Mouse (Mus musculus) 3T3-L1 (cell line): ENCODE measurements around the gene Haus5.

Source experiments
- DNase-seq: peaks from one replicate; pipeline ENCODE4 v3.0.0-alpha.2; 2015; ENCODE audit warnings: low read depth, low spot score

The Haus5 gene

DNA sequence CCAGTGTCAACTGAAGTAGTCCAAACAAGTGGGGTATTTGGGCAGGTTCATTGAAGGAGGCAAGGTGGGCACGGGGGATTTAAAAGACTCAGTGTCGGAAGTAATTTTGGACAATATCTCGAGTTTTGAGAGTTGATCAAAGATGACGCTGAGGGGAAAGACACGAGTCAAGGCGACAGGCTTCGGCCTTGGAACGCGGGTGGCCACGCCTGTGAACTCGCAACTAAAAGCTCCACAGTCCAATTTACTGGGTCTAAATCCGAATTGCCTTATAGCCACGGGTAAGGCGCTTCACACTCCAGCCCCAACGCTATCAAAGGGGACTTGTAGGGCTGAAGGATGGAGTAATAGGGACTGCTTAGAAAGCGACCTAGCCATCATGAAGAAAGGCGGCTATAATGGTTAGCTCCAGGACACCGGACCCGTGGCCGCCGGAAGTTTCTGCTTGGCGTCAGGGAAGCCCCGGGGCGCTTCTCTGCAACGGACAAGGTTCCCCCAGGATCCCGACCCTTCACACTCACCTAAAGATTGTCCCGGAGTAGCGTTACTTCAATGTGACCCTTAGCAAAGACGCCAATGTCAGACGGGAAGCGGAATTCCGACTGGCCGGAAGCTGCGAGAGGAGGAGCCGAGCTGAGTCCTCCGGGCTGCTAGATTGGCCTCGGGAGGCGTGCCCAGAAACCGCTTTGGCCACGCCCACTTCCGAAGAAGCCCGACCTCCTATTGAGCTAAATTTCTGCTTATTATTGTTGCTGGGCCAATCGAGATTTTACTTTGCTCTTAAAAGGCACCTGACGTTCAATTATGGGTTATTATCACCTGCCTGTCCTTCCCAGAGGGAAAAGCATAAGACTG lies 39.0 kb downstream of the Haus5 start, which contains the start of gene Cox6b1:
Cox6b1 (minus strand) TSS at position 622 of the 855 bp plus-strand sequence.
- peak; percentile 84 for DNase-seq

DNA sequence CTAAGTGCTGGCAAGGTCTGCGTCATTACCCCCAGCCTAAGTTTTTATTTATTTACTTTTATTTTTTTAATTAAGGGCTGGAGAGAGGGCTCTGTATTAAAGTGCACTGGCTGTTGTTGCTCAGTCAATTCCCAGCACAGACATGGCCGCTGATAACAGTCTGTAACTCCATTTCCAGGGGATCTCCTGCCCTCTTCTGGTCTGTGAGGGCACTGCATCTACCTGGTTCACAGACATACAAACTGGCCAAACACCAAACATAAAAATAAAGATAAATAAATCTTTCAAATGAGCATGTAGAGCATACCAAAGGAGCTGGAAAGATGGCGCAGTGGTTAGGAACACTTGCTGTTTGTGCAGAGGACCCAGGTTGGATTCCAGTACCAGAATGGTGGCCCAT lies 45.6 kb downstream of the Haus5 start:
- DNase-seq = peak; percentile 61

DNA sequence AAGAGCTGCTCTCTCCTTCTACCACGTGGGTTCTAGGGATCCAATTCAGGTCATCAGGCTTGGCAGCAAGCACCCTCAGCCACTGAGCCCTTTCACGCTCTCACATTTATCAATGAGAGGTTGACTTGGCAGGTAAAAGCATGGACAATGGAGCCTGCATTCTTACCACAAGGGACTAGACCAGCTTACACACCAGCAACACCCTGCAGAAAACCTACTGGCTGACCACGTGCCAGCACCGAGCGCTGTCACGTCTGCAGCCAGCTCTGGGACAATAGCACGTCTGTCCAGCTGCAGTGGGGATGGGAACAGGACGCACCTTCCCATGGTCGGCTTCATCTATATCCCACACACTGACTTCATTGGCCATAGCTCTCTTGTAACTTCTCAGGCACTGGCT lies 46.1 kb downstream of the Haus5 start:
- DNase-seq = no peak

DNA sequence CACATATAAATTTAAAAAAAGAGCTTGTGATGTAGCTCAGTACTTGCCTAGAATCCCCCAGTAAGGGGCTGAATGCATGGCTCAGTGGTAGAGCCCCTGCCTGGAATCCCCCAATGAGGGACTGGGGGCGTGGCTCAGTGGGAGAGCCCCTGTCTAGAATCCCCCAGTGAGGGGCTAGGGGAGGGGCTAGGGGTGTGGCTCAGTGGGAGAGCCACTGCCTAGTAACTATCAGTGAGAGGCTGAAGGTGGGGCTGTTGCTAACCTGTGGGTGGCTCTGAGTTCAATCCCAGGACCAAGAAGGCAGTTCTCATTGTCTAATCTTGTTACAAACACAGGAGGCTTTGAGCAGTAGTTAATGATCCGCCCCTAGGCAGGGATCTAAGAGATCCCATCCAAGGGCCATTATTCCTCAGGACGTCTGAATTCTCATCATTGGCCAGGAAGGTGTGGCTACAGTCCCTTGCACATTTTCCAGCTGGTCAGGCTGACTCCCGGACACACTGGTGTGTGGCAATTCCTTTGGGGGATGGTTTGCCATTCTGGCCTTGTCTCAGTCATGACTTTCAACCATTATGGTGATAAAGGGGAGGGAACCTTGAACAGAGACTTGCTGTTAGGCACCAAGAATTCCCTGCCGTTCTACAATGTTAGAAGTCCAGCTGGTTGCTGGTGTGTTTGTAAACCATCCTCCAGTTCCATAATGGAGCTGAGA lies 49.6 kb downstream of the Haus5 start:
- no peak for DNase-seq

DNA sequence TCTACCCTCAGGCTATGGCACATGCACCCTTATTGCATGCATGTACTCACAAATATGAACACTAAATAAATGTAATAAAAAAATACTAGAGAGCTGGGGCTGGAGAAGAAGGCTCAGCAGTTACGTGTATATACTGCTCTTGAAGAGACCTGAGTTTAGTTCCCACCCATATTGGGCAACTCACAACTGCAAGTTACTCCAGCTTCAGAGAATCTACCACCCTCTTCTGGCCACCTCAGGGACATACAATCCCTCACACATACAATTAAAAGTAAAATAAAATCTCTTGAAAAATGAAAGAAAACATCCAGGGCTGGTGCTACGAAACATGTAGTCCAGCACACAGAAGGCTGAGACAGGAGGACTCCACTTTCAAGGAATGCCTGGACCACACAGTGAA lies 50.3 kb downstream of the Haus5 start:
- DNase-seq = peak; percentile 70

DNA sequence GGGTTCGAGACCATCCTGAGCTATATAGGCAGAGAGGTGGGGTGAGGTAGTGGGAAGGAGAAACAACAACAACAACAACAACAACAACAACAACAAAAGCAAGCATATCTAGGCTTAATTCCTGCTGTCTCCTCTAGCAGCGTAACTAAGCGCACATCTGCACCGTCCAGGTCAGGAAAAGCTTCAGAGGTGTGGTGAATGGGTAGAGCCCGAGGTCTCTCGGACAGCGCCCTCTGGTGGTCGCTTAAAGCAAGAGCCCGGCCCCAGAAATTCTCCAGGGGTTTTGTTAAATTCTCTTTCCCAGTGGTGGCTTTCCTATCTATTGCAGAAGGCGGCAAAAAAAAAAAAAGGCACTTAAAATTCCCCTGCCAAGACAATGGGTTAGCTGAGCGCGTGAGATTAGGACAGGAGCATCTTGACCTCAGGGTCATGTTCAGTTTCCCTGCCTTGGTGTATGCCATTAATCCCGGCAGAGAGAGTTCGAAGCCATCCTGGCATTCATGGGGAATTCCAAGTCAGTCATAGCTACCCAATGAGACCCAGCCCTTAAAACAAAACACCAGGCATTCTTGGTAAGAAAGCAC lies 51.2 kb downstream of the Haus5 start:
- DNase-seq = peak; percentile 55

DNA sequence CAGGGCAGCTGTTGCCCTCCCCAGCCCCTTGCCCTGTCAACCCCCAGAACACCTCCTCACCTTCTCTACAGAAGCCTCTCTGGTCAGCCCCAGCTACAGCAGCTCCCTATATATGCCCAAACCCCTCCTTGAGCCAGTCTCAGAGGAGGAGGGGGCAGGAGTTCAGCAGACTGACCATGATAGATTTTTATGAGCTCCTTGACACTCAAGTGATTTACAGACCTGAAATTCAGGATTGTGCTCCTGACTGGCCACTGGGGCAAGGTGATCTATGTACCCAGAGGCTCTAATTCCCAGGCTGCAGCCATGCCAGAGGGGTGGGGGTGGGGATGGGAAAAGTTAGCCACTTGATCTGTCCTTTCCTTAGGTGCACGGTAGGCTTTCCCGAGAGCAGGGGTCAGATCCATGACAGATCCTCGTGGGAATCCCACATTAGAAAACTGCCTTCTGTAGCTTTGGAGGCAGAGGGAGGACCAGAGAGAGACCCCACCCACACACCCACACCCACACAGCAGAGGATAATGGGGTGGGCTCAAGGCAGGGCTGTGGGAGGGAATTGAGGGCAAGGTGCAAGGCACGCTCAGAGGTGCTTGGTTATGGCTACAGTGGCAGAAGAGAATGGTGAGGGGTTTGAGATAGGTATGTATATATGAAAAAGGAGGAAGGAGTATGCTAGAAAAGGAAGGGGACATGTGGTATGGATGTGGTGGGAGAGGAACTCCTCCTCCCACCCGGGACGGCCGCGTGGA lies 52.0 kb downstream of the Haus5 start, which contains the start of gene Upk1a:
Upk1a (minus strand) TSS at position 194 of the 749 bp plus-strand sequence.
- DNase-seq = no peak

DNA sequence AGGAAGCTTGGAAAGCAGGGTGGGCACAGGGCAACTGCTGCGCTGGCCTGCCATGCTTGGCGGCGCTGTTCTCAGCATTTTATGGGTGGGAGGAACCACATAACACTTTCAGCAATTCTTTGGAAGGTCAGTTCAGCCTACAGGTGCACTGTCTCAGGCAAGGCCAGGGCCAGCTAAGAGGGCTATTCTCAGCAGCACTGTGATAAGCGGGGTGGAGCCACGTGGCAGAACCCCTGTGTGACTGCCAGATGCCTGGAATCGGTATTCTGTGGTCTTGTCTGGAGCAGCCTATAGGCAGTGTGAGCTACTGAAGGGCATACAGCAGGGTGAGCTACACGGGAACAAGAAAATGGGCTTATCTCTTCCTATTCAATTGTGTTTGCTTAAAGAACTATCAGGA lies 54.8 kb downstream of the Haus5 start:
- DNase-seq = no peak

DNA sequence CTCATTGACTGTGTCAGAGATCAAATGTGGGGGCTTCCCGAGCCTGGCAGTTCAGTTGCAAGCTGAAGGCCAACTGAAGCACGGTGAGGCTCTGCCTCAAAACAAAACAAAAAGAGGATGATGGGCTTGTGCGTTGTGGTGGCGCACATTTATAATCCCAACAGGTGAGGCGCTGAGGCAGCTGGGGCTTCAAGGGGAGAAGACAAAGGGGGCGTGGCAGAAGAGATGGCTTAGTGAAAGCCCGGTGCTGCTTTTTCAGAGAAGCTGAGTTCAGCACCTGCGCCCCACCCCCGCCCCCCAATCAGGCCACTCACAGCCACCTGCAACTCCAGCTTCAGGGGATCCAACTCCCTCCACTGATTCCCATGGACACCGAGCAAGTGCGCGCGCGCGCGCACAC lies 56.3 kb downstream of the Haus5 start:
- no peak for DNase-seq

DNA sequence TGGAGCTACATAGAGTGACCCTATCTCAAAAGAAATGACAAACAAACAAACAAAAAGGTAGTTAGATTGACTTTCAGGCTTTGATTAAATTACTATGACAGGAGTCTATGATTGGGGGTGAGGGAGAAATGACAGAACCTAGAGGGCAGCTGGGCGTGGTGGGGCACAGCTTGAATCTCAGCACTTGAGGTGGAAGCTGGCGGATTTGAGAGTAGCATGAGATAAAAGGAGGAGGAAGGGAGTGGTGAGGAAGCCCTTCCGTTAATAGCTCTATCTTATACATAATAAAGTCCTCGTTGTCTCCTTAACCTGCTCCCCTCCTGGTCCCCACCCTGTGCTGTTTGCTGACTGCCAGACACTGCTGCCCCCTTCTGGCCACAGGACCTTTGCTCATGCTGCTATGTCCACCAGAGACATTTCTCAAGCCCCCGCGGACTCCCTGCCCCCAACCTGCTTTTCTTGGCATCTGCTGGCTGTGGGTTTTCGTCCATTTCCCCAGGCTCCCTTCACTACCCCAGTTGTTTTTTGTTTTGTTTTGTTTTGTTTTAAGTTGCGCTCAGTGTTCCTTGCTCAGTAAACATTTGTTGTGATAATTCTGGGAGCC lies 57.0 kb downstream of the Haus5 start:
- peak; percentile 42 for DNase-seq

DNA sequence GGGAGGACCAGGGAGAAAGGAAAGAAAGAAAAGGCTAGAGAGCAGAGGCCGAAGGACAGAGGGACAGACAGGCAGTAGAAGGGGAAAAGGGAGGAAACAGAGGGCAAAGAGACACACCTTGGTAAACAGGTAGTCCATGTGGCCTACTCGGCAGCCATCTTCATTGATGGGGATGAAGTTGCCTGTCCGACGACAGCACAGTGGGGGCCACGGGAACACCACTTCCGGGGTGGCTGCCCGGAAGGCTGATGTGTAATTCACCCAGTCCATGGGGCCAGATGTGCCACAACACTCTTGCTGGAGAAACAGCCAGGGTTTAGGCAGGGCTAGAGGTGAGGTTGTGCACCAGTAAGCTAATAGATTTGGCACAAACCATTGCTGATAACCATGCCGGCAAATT lies 59.9 kb downstream of the Haus5 start:
- DNase-seq = no peak

DNA sequence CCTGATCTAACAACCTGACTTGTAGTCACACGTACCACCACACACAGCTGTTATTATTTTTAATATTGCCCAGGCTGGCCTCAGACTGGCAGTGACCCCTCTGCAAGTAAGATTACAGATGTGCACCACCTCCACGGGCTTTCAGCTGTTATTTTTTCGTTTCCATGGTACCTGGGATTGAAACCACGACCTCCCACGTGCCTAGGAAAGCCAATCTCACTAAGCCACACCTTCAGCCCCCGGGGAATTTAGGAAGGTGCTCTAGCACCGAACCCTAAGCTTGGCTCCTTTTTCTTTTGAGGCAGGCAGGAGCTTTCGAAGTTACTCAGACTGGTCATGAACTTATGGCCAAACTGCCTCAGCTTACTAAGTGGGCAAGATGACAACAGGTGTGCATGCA lies 60.4 kb downstream of the Haus5 start:
- no peak for DNase-seq
